Mouse (Mus musculus): ENCODE measurements around the gene Olfr1208. TPM values are rescaled to one million over a fixed set of nuclear protein-coding genes. Genes with fewer than 3 reads are reported as not detected.

The Olfr1208 gene
- total RNA-seq (2022), result not detected

DNA sequence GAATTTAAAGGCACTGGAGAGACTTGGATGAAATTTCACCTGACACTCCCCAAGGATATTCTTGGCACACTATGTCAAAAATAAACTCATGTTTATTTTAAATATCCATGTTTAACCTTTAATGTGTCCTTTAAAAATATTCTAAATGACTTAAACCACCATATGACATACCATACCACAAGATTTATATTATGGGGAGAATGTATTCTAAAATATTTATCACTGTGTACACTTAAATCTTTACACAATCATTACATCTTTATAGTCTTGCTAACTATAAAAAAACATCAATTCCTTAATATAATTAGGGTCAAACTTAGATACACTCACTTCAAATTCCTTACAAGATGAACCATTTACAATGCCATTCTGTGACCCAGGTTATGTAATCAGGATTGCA is at the start of gene Olfr1208:
Gene Olfr1208 (minus strand): TSS at position 101 of the 400 bp plus-strand sequence.
- DNase-seq (ENCODE audit: low spot score in 2 of 2), result no peak

DNA sequence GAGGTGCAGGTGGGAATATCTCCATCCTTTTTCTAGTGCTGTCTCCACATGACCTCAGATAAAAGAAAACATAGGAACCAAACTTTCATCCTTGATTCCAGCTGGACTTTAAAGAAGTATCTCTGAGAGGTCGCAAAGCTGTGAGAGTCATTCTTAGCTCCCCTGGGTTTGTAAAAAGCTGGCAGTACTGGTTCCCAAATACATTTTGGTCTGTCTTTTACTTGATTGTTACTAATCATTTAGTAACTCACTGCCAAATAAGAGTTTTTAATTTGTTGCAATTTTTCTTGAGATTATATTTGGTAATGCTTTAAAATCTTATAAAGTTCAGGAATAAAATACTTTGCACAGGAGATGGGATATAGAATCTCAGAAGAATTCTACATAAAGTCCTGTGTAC is 35.9 kb upstream of the Olfr1208 start, which contains the start of gene Olfr1211:
Gene Olfr1211 (minus strand): TSS at position 101 of the 400 bp plus-strand sequence.
- DNase-seq (ENCODE audit: low spot score in 2 of 2), result no peak

DNA sequence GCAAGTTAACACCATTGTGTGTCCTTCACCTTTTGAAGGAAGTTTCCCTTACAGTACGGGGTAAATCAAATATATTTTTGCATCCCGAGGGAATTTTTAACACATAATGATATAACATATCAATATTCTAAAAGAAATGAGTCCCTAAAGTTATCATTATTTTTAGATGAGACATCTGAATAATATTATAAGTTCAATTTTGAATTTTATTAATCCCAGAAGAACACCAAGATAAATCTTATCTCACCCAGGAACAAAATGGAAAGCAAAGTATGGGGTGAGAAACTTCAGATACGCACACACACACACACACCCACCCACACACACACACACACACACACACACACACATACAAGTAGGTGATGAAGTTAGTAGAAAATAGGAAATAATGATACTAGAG is 12.9 kb upstream of the Olfr1208 start, which contains the start of gene Olfr1209:
Gene Olfr1209 (minus strand): TSS at position 101 of the 400 bp plus-strand sequence.
- no peak for DNase-seq (ENCODE audit: low spot score in 2 of 2)

DNA sequence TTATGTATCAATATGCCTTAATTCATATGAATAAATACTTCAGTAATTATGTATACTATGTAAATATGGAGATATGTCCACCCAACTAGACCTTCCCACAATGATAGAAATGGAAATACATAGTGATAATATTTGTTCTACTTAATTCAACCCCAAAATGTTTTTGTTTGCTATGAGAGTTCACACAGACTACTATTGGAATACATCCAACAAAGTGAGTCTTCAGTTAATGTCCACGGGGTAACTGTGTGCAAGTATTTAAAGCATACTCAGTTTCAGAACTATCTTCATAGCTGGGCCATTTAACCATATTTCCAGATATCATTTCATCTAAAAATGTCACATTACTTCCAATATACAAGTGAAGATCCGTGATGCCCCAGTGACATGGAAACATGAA is 39.2 kb downstream of the Olfr1208 start, which contains the start of gene Olfr1206:
Gene Olfr1206 (plus strand): TSS at position 301 of the 400 bp plus-strand sequence.
- DNase-seq (ENCODE audit: low spot score in 2 of 2), result no peak

DNA sequence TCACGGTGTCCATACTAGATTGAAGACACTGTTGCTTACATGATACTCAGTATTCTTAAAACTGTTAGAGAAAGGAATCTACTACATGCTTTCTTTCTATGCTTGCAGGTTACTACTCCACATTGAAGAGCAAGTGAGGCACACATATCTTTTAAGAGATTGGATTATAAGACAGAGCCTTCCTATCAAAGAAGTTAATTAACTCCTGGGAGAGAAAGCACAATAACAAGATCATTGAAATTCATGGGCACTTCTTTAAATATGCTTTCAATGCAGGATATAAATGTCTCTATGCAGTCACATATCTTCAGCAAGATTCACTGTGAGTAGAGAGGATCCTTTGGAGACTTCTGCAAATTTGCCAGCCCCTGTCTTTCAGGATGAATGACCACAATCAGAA is 53.1 kb downstream of the Olfr1208 start, which contains the start of gene Olfr1204:
Gene Olfr1204 (plus strand): TSS at position 301 of the 400 bp plus-strand sequence.
- no peak for DNase-seq (ENCODE audit: low spot score in 2 of 2)

Other genes starting within 250 kb of the Olfr1208 start
- gene Olfr1193, start 226.7 kb downstream of the Olfr1208 start, total RNA-seq (2022), result not detected
- not detected for gene Olfr1195, start 213.1 kb downstream of the Olfr1208 start, total RNA-seq (2022)
- gene Olfr1196, start 197.7 kb downstream of the Olfr1208 start, total RNA-seq (2022), result not detected
- gene Olfr1197, start 169.9 kb downstream of the Olfr1208 start, total RNA-seq (2022), result not detected
- gene Olfr1198, start 150.9 kb downstream of the Olfr1208 start, total RNA-seq (2022), result not detected
- not detected for gene Olfr1199, start 141.8 kb downstream of the Olfr1208 start, total RNA-seq (2022)
- gene Olfr1200, start 131.8 kb downstream of the Olfr1208 start, total RNA-seq (2022), result not detected
- not detected for gene Olfr1201, start 109.3 kb downstream of the Olfr1208 start, total RNA-seq (2022)
- not detected for gene Olfr1202, start 87.8 kb downstream of the Olfr1208 start, total RNA-seq (2022)
- gene Olfr1205, start 72.6 kb downstream of the Olfr1208 start, total RNA-seq (2022), result not detected
- not detected for gene Olfr1204, start 53.0 kb downstream of the Olfr1208 start, total RNA-seq (2022)
- not detected for gene Olfr1206, start 39.1 kb downstream of the Olfr1208 start, total RNA-seq (2022)
- gene Olfr1209, start 12.8 kb upstream of the Olfr1208 start, total RNA-seq (2022), result not detected
- gene Olfr1211, start 35.8 kb upstream of the Olfr1208 start, total RNA-seq (2022), result not detected
- not detected for gene Olfr1212, start 51.7 kb upstream of the Olfr1208 start, total RNA-seq (2022)
- not detected for gene Gm13762, start 78.0 kb upstream of the Olfr1208 start, total RNA-seq (2022)
- gene Olfr1214, start 90.3 kb upstream of the Olfr1208 start, total RNA-seq (2022), result not detected
- not detected for gene Olfr1215, start 104.7 kb upstream of the Olfr1208 start, total RNA-seq (2022)
- gene Olfr1216, start 116.0 kb upstream of the Olfr1208 start, total RNA-seq (2022), result not detected
- gene Olfr1217, start 129.8 kb upstream of the Olfr1208 start, total RNA-seq (2022), result not detected
- not detected for gene Olfr1218, start 158.9 kb upstream of the Olfr1208 start, total RNA-seq (2022)
- gene Olfr1219, start 181.2 kb upstream of the Olfr1208 start, total RNA-seq (2022), result not detected
- gene Olfr1220, start 204.5 kb upstream of the Olfr1208 start, total RNA-seq (2022), result not detected
- not detected for gene Olfr1221, start 215.0 kb upstream of the Olfr1208 start, total RNA-seq (2022)
- not detected for gene Olfr1222, start 230.7 kb upstream of the Olfr1208 start, total RNA-seq (2022)
- gene Olfr1223, start 249.2 kb upstream of the Olfr1208 start, total RNA-seq (2022), result not detected